Mouse (Mus musculus) adrenal gland (tissue): ENCODE data around the gene Nupr1l.

ENCODE experiments used
- intact Hi-C: fragments of 180-260 bp; cut with DNase I; formaldehyde crosslinking; loops from one replicate; pipeline ENCODE4 v1.15.1; 2025

Gene Nupr1l

GRCm38 (mm10) chr5:129915491-129915890 lies 7.2 kb downstream of the Nupr1l start:
- intact Hi-C loops = loop anchor here (5.0 kb wide), 1 partner anchor 82 kb away; no protein-coding TSS in a partner anchor

- intact Hi-C loops = loop anchor here (5.0 kb wide), 1 partner anchor 79 kb away; no protein-coding TSS in a partner anchor
Observed at GRCm38 (mm10) chr5:129918065-129918651, 9.8 kb downstream of the Nupr1l start.

GRCm38 (mm10) chr5:129918752-129919151 lies 10.4 kb downstream of the Nupr1l start:
- intact Hi-C loops = loop anchor here (5.0 kb wide), 1 partner anchor 79 kb away; no protein-coding TSS in a partner anchor

- intact Hi-C loops = loop anchor here (5.0 kb wide), 1 partner anchor 78 kb away; no protein-coding TSS in a partner anchor
Observed at GRCm38 (mm10) chr5:129919320-129919719, 11.0 kb downstream of the Nupr1l start.

GRCm38 (mm10) chr5:129921972-129922371 lies 13.6 kb downstream of the Nupr1l start:
- intact Hi-C loops = no loop called here

GRCm38 (mm10) chr5:129924820-129925452 lies 16.6 kb downstream of the Nupr1l start:
- intact Hi-C loops = no loop called here

GRCm38 (mm10) chr5:129925933-129926332 lies 17.6 kb downstream of the Nupr1l start:
- intact Hi-C loops = no loop called here

- intact Hi-C loops = no loop called here
Observed at GRCm38 (mm10) chr5:129929924-129930855, 21.9 kb downstream of the Nupr1l start.

- intact Hi-C loops = no loop called here
Observed at GRCm38 (mm10) chr5:129936941-129937340, 28.6 kb downstream of the Nupr1l start.

- intact Hi-C loops = loop anchor here (10.0 kb wide), 1 partner anchor 55 kb away; no protein-coding TSS in a partner anchor
Observed at GRCm38 (mm10) chr5:129940281-129940680, 31.9 kb downstream of the Nupr1l start.

GRCm38 (mm10) chr5:129940736-129941494 lies 32.6 kb downstream of the Nupr1l start:
- intact Hi-C loops = loop anchor here (10.0 kb wide), 1 partner anchor 54 kb away; no protein-coding TSS in a partner anchor

- intact Hi-C loops = loop anchor here (10.0 kb wide), 1 partner anchor 53 kb away; no protein-coding TSS in a partner anchor
Observed at GRCm38 (mm10) chr5:129941495-129942045, 33.2 kb downstream of the Nupr1l start, which contains the start of gene Vkorc1l1. TSS of gene Vkorc1l1 (plus strand) at chr5:129941970.

- intact Hi-C loops = loop anchor here (10.0 kb wide), 1 partner anchor 52 kb away; no protein-coding TSS in a partner anchor
Observed at GRCm38 (mm10) chr5:129942073-129942939, 34.0 kb downstream of the Nupr1l start.

- intact Hi-C loops = loop anchor here (10.0 kb wide), 1 partner anchor 51 kb away; no protein-coding TSS in a partner anchor
Observed at GRCm38 (mm10) chr5:129943402-129943801, 35.1 kb downstream of the Nupr1l start.

GRCm38 (mm10) chr5:129947528-129948033 lies 39.2 kb downstream of the Nupr1l start:
- intact Hi-C loops = loop anchor here (10.0 kb wide), 1 partner anchor 47 kb away; no protein-coding TSS in a partner anchor

- intact Hi-C loops = no loop called here
Observed at GRCm38 (mm10) chr5:129952143-129952542, 43.8 kb downstream of the Nupr1l start.

- intact Hi-C loops = no loop called here
Observed at GRCm38 (mm10) chr5:129954473-129955254, 46.3 kb downstream of the Nupr1l start.

GRCm38 (mm10) chr5:129955792-129956191 lies 47.5 kb downstream of the Nupr1l start:
- intact Hi-C loops = no loop called here
